Mouse (Mus musculus) left cerebral cortex, postnatal 4 days (tissue): ENCODE data around the gene Ubap2. TPM values are rescaled to one million over a fixed set of nuclear protein-coding genes. Genes with fewer than 3 reads are reported as not detected.

Source experiments
- DNase-seq: peaks from one replicate; pipeline ENCODE4 v3.0.0-alpha.2; 2022
- intact Hi-C: fragments of 180-260 bp; cut with DNase I; formaldehyde crosslinking; loops from one replicate; pipeline ENCODE4 v1.15.1; 2025
- total RNA-seq, 2 experiments: library from RNA; stranded (reverse); gene quantifications; 2 replicates each; pipeline ENCODE4 v1.2.3; 2021

The Ubap2 gene
- total RNA-seq, 2 experiments from 2014 or later = 77.8 to 78.2 TPM

GRCm38 (mm10) chr4:41174631-41175030, 100.3 kb downstream of the Ubap2 start:
- DNase-seq = no peak
- intact Hi-C loops = no loop called here

- no peak for DNase-seq
- intact Hi-C loops = no loop called here
Observed at GRCm38 (mm10) chr4:41170970-41171369, 104.0 kb downstream of the Ubap2 start.

GRCm38 (mm10) chr4:41165693-41166475, 109.1 kb downstream of the Ubap2 start:
- DNase-seq = peak; percentile 90

GRCm38 (mm10) chr4:41164974-41165373, 110.0 kb downstream of the Ubap2 start:
- intact Hi-C loops = loop anchor here (5.0 kb wide), 1 partner anchor 113 kb away; no protein-coding TSS in a partner anchor
- DNase-seq = peak; percentile 23

More at GRCm38 (mm10) chr4:41165693-41166475, 109.1 kb downstream of the Ubap2 start:
- intact Hi-C loops = loop anchor here (5.0 kb wide), 1 partner anchor 114 kb away; no protein-coding TSS in a partner anchor

GRCm38 (mm10) chr4:41161232-41161631, 113.7 kb downstream of the Ubap2 start:
- DNase-seq = no peak
- intact Hi-C loops = no loop called here

GRCm38 (mm10) chr4:41158251-41158650, 116.7 kb downstream of the Ubap2 start:
- intact Hi-C loops = no loop called here
- no peak for DNase-seq

- DNase-seq = no peak
- intact Hi-C loops = no loop called here
Observed at GRCm38 (mm10) chr4:41156961-41157360, 118.0 kb downstream of the Ubap2 start.

- no peak for DNase-seq
- intact Hi-C loops = no loop called here
Observed at GRCm38 (mm10) chr4:41153146-41153545, 121.8 kb downstream of the Ubap2 start.

GRCm38 (mm10) chr4:41151186-41151585, 123.8 kb downstream of the Ubap2 start:
- intact Hi-C loops = no loop called here
- DNase-seq = no peak

GRCm38 (mm10) chr4:41149891-41150290, 125.1 kb downstream of the Ubap2 start:
- DNase-seq = no peak

More at GRCm38 (mm10) chr4:41149891-41150290, 125.1 kb downstream of the Ubap2 start:
- intact Hi-C loops = no loop called here

Other genes with a start within 250 kb of the Ubap2 start
- gene Aqp7, start 227.0 kb downstream of the Ubap2 start, total RNA-seq = not detected
- under 1 TPM in 1 of 2 experiments, not detected in 1; 0.20 TPM for gene Aqp3, start 177.0 kb downstream of the Ubap2 start, total RNA-seq
- 10 to 100 TPM; 83.6 to 85.6 TPM for gene Nol6, start 150.7 kb downstream of the Ubap2 start, total RNA-seq
- gene Ube2r2, start 139.4 kb downstream of the Ubap2 start, total RNA-seq = 100 to 1,000 TPM; 101 to 103 TPM
- 10 to 100 TPM; 56.7 to 57.5 TPM for gene Dcaf12, start 39.7 kb upstream of the Ubap2 start, total RNA-seq
- gene Ubap1, start 73.9 kb upstream of the Ubap2 start, total RNA-seq = 10 to 100 TPM; 33.5 to 43.3 TPM
- 1 to 10 TPM; 2.9 to 4.3 TPM for gene Kif24, start 189.7 kb upstream of the Ubap2 start, total RNA-seq
- 10 to 100 TPM; 61.4 to 62.0 TPM for gene Nudt2, start 190.0 kb upstream of the Ubap2 start, total RNA-seq
- 10 to 100 TPM; 16.9 to 20.6 TPM for gene AI464131, start 227.9 kb upstream of the Ubap2 start, total RNA-seq
- gene 1110017D15Rik, start 242.2 kb upstream of the Ubap2 start, total RNA-seq = 10 to 100 TPM; 11.6 to 12.8 TPM